Comparison of ENCODE assay signal across 8 mouse cellular contexts in genomic region chr7:101108653-101109005, GRCm38 (mm10). TPM values are rescaled to one million over a fixed set of nuclear protein-coding genes. Genes with fewer than 3 reads are reported as not detected.
DNase-seq lines count a peak whose midpoint lies in the region; ATAC-seq and TF ChIP-seq lines count a peak whose summit lies in the region.

No protein-coding gene starts in this region.

- ATAC-seq in forebrain, embryonic 15.5 days (replicated peaks): no peak; the same call in 1 of the 2 replicates
- no peak for ATAC-seq in limb, embryonic 14.5 days (ENCODE audit: low FRiP score, low read depth)
- peak; percentile 74 for ATAC-seq in neural tube, embryonic 12.5 days (ENCODE audit: low FRiP score, low read depth)

- H3K36me3 ChIP-seq in spleen, adult 2 months (ENCODE audit: control insufficient read depth, insufficient read depth, low read length): peaks cover 9% of the 10 kb centered on the region
- H3K36me3 ChIP-seq in forebrain, embryonic 15.5 days: peaks cover 13% of the 10 kb centered on the region
- peaks cover 19% of the 10 kb centered on the region; the same call in 1 of the 2 replicates for H3K36me3 ChIP-seq in limb, embryonic 14.5 days (ENCODE audit: control insufficient read depth, insufficient read depth, low read length)
- peaks cover 11% of the 10 kb centered on the region for H3K36me3 ChIP-seq in neural tube, embryonic 12.5 days

- TF ChIP-seq POLR2A in spleen, adult 2 months (IDR thresholded peaks at IDR 0.05; ENCODE audit: low read depth, low read length): no peak
- TF ChIP-seq POLR2A in limb, embryonic 14.5 days (IDR thresholded peaks at IDR 0.05; ENCODE audit: borderline replicate concordance, extremely low read depth, insufficient read depth, insufficient read length): peak; percentile 63; the same call in 1 of the 2 replicates

- peak overlapping the region; percentile 92 for H3K27ac ChIP-seq in spleen, adult 2 months (ENCODE audit: insufficient read depth, low read length)
- peak overlapping the region; percentile 99 for H3K27ac ChIP-seq in forebrain, embryonic 15.5 days (replicated peaks)
- H3K27ac ChIP-seq in limb, embryonic 14.5 days (replicated peaks; ENCODE audit: low read depth, low read length): peak overlapping the region; percentile 97
- H3K27ac ChIP-seq in neural tube, embryonic 12.5 days: peak overlapping the region; percentile 97

- peak; percentile 82 for DNase-seq in embryo, embryonic 10 days (ENCODE audit: low spot score)
- no peak for DNase-seq in embryo, embryonic 11 days
- DNase-seq in spleen, adult 2 months (ENCODE audit: low read depth in 1 of 2, low spot score in 2 of 2): no peak
- DNase-seq in spleen, postnatal 36 days (ENCODE audit: low spot score in 2 of 2): no peak
- DNase-seq in limb, embryonic 14.5 days (ENCODE audit: low spot score): no peak
- DNase-seq in layer of hippocampus, postnatal 36 days: no peak

- TF ChIP-seq CTCF in spleen, adult 2 months (IDR thresholded peaks at IDR 0.05; ENCODE audit: extremely low read depth, insufficient read depth, insufficient read length, insufficient replicate concordance): no peak

- under 1% methylated on average over 17 of the region's 35 CpGs for WGBS in spleen, adult 2 months
- 0% methylated on average over 10 of the region's 35 CpGs for WGBS in forebrain, embryonic 15.5 days
- WGBS in limb, embryonic 14.5 days: 0% methylated on average over 13 of the region's 35 CpGs
- WGBS in neural tube, embryonic 12.5 days: under 1% methylated on average over 25 of the region's 35 CpGs

- H3K4me2 ChIP-seq in forebrain, embryonic 15.5 days (replicated peaks): peak overlapping the region; percentile 74
- H3K4me2 ChIP-seq in limb, embryonic 14.5 days (replicated peaks; ENCODE audit: low read depth, low read length, severe bottlenecking): peak overlapping the region; percentile 92
- peak overlapping the region; percentile 75 for H3K4me2 ChIP-seq in neural tube, embryonic 12.5 days (replicated peaks)

- no peaks in the 10 kb centered on the region for H3K9me3 ChIP-seq in forebrain, embryonic 15.5 days
- H3K9me3 ChIP-seq in limb, embryonic 14.5 days (ENCODE audit: control insufficient read depth, low read length): no peaks in the 10 kb centered on the region
- no peaks in the 10 kb centered on the region for H3K9me3 ChIP-seq in neural tube, embryonic 12.5 days

- no peaks in the 10 kb centered on the region for H3K27me3 ChIP-seq in spleen, adult 2 months (ENCODE audit: control insufficient read depth, insufficient read depth, low read length)
- H3K27me3 ChIP-seq in forebrain, embryonic 15.5 days: no peaks in the 10 kb centered on the region
- H3K27me3 ChIP-seq in limb, embryonic 14.5 days (ENCODE audit: control insufficient read depth, insufficient read depth, low read length): no peaks in the 10 kb centered on the region
- H3K27me3 ChIP-seq in neural tube, embryonic 12.5 days (replicated peaks): no peaks in the 10 kb centered on the region

- H3K4me1 ChIP-seq in spleen, adult 2 months (ENCODE audit: control insufficient read depth, insufficient read depth, insufficient read length): no peaks in the 10 kb centered on the region; the same call in 1 of the 2 replicates
- peaks cover 17% of the 10 kb centered on the region for H3K4me1 ChIP-seq in forebrain, embryonic 15.5 days
- peaks cover 11% of the 10 kb centered on the region for H3K4me1 ChIP-seq in limb, embryonic 14.5 days (ENCODE audit: control insufficient read depth, insufficient read depth, low read length)
- H3K4me1 ChIP-seq in neural tube, embryonic 12.5 days: peaks cover 9% of the 10 kb centered on the region

- H3K4me3 ChIP-seq in spleen, adult 2 months (ENCODE audit: extremely low read depth, insufficient read depth, insufficient read length): peak overlapping the region; percentile 99
- peak overlapping the region; percentile 87 for H3K4me3 ChIP-seq in forebrain, embryonic 15.5 days
- peak overlapping the region; percentile 60 for H3K4me3 ChIP-seq in limb, embryonic 14.5 days (replicated peaks; ENCODE audit: low read length)
- H3K4me3 ChIP-seq in neural tube, embryonic 12.5 days: peak overlapping the region; percentile 82

- H3K9ac ChIP-seq in forebrain, embryonic 15.5 days (replicated peaks): peak overlapping the region; percentile 97
- peak overlapping the region; percentile 78 for H3K9ac ChIP-seq in limb, embryonic 14.5 days (ENCODE audit: low read depth, low read length, severe bottlenecking)
- H3K9ac ChIP-seq in neural tube, embryonic 12.5 days: peak overlapping the region; percentile 79

RNA-seq across cellular contexts. Expression of gene Fchsd2, which starts 16.0 kb away (rescaled TPM):
- polyA plus RNA-seq in spleen, adult 2 months (2012; rRNA removed): 20.2 and 21.5 TPM in 2 replicates
- 45.2 and 46.2 TPM in 2 replicates for polyA plus RNA-seq in forebrain, embryonic 15.5 days (2015; fragmentation: Nextera tagmentation; extraction: Ambion mirVana)
- polyA plus RNA-seq in limb, embryonic 14.5 days (2012; rRNA removed): 21.9 and 22.0 TPM in 2 replicates
- polyA plus RNA-seq in limb, embryonic 14.5 days (2014; fragmentation: Nextera tagmentation; extraction: Ambion mirVana): 19.9 and 24.5 TPM in 2 replicates
- 34.6 and 36.5 TPM in 2 replicates for polyA plus RNA-seq in neural tube, embryonic 12.5 days (2016; fragmentation: Nextera tagmentation; extraction: Ambion mirVana)
- 10 to 100 TPM; 39.2 to 40.5 TPM for total RNA-seq in layer of hippocampus, postnatal 36 days (2021)
